Mouse (Mus musculus) neural tube, embryonic 15.5 days (tissue): Measurements from ENCODE around the gene Prpf4b. TPM values are rescaled to one million over a fixed set of nuclear protein-coding genes. Genes with fewer than 3 reads are reported as not detected.

Experiments
- polyA plus RNA-seq: library from polyadenylated mRNA; unstranded; fragments of >200 nt; fragmentation: Nextera tagmentation; extraction: Ambion mirVana; gene quantifications from 2 replicates; pipeline ENCODE4 v1.2.1, GENCODE M21; 2015

Gene Prpf4b
- polyA plus RNA-seq, 1 experiment from 2014 or later, result 55.0 TPM

Other genes starting within 250 kb of the Prpf4b start
- gene Pxdc1, start 221.8 kb upstream of the Prpf4b start, polyA plus RNA-seq, result 8.9 and 9.8 TPM in 2 replicates
- not detected in 2 replicates for gene Fam50b, start 140.5 kb upstream of the Prpf4b start, polyA plus RNA-seq
- 0.87 and 0.98 TPM in 2 replicates for gene Fam217a, start 49.0 kb downstream of the Prpf4b start, polyA plus RNA-seq
- not detected in 2 replicates for gene 4933417A18Rik, start 49.1 kb downstream of the Prpf4b start, polyA plus RNA-seq
- gene Eci3, start 88.5 kb downstream of the Prpf4b start, polyA plus RNA-seq, result 0.37 and 0.68 TPM in 2 replicates
- 93.0 and 100 TPM in 2 replicates for gene Eci2, start 151.8 kb downstream of the Prpf4b start, polyA plus RNA-seq